Mouse (Mus musculus) liver, adult 2 months (tissue): Measurements from ENCODE around the gene Ubtf.

Experiments used
- CTCF ChIP-seq: fragments of 200-500 bp; IDR thresholded peaks from 2 replicates; pipeline ENCODE4 v1.5.1; 2011; ENCODE audit warnings: low read depth, low read length, control low read depth
- POLR2A ChIP-seq: fragments of 200-500 bp; IDR thresholded peaks from 2 replicates; pipeline ENCODE4 v1.6.1; 2011; ENCODE audit warnings: low read length, control low read depth; ENCODE audit not compliant: insufficient read depth; ENCODE audit errors: extremely low read depth

DNA sequence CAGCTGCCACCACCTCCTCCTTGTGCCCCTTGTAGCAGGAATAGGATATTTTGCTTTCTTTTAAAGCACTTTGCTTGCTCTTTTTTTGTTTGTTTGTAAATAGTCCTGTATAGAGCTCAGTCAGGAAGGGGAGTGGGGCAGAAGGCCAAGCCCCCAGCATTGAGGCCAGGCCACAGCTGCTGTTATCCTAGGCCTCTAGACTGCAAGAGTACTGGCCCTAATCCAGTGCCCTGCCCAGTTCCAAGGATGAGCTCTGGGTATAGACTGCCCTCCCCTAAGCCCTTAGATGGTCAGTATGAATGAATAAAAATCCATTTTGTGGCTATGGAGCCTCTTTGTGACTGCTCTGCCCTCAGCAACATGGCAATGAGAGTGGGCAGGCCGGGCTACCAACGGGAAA lies 30.6 kb downstream of the Ubtf start:
- no peak for TF ChIP-seq POLR2A
- TF ChIP-seq CTCF: no peak
